Mouse (Mus musculus) liver, embryonic 13.5 days (tissue): Measurements from ENCODE around the gene Ttc33. TPM values are rescaled to one million over a fixed set of nuclear protein-coding genes. Genes with fewer than 3 reads are reported as not detected.
"Not testable (repeated sequence)": the region's sequence is repeated elsewhere in the genome, so short reads cannot be mapped to it uniquely, and the experiment has no call there.

Experiments
- ATAC-seq: fragments of 200-750 bp; cut with Nextera tagmentation; 2 replicates; pipeline ENCODE4 v1.8.0; 2017; ENCODE audit warnings: low read depth, mild to moderate bottlenecking, moderate number of reproducible peaks, moderate library complexity
- DNase-seq: peaks from one replicate; pipeline ENCODE4 v3.0.0; 2022
- H3K27ac ChIP-seq: fragments of 300-500 bp; sonication (generic); 2 replicates; pipeline ENCODE4 v1.5.1; 2015; ENCODE audit warnings: moderate library complexity, mild to moderate bottlenecking, inconsistent platforms
- H3K27me3 ChIP-seq: fragments of 300-500 bp; sonication (generic); 2 replicates; pipeline ENCODE4 v1.6.1; 2015; ENCODE audit warnings: mild to moderate bottlenecking, inconsistent platforms
- H3K36me3 ChIP-seq: fragments of 300-500 bp; sonication (generic); 2 replicates; pipeline ENCODE4 v1.6.1; 2015; ENCODE audit warnings: mild to moderate bottlenecking, inconsistent platforms
- H3K4me1 ChIP-seq: fragments of 300-500 bp; sonication (generic); replicated peaks from 2 replicates; pipeline ENCODE4 v1.6.1; 2015; ENCODE audit warnings: inconsistent platforms
- H3K4me2 ChIP-seq: fragments of 300-500 bp; sonication (generic); 2 replicates; pipeline ENCODE4 v1.6.1; 2015; ENCODE audit warnings: inconsistent platforms, mild to moderate bottlenecking, moderate library complexity
- H3K4me3 ChIP-seq: fragments of 300-500 bp; sonication (generic); replicated peaks from 2 replicates; pipeline ENCODE4 v1.5.1; 2015; ENCODE audit warnings: mild to moderate bottlenecking, inconsistent platforms
- H3K9ac ChIP-seq: fragments of 300-500 bp; sonication (generic); 2 replicates; pipeline ENCODE4 v1.6.1; 2015; ENCODE audit warnings: mild to moderate bottlenecking, inconsistent platforms
- H3K9me3 ChIP-seq: fragments of 300-500 bp; sonication (generic); replicated peaks from 2 replicates; pipeline ENCODE4 v1.6.1; 2016; ENCODE audit warnings: inconsistent platforms
- WGBS: fragments of 180-500 bp; shearing (Covaris S2); methylation state at CpG from one replicate; pipeline ENCODE4 v1.1.7; 2015; ENCODE audit not compliant: insufficient replicate concordance; 5-methylcytosine and 5-hydroxymethylcytosine counted together
- polyA plus RNA-seq: library from polyadenylated mRNA; unstranded; fragments of >200 nt; fragmentation: Nextera tagmentation; extraction: Ambion mirVana; gene quantifications from 2 replicates; pipeline ENCODE4 v1.2.1, GENCODE M21; 2015

The Ttc33 gene
- polyA plus RNA-seq, 1 experiment from 2014 or later: 16.8 TPM

GRCm38 (mm10) chr15:5230746-5231145 is 45.4 kb downstream of the Ttc33 start:
- not testable (repeated sequence) for H3K27ac ChIP-seq, ATAC-seq, H3K9me3 ChIP-seq, H3K4me2 ChIP-seq, H3K9ac ChIP-seq, H3K27me3 ChIP-seq, DNase-seq, H3K36me3 ChIP-seq, H3K4me3 ChIP-seq
- 71% methylated on average over 10 of the region's 10 CpGs for WGBS
- H3K4me1 ChIP-seq: peaks cover 11% of the 10 kb centered on the region

DNA sequence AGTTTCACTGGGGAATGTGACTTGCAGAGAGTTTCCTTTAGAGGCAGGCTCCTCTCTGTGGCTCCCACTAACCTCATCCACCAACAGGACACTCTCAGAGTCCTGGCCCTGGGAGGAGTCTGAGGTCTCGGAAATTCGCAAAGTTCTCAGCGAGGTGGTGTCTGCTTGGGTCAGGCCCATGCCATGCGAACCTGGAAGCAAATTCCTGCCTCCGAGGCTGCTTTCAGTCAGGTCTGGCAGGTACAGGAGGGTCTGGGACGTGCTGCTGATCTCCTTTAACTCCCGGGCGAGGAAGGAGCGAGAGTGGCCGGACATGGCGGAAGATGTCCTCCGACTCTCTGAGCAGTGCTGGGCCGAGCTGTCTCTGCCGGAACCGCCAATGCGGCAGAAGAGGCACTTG is 49.3 kb downstream of the Ttc33 start:
- H3K9me3 ChIP-seq: no peaks in the 10 kb centered on the region
- H3K27ac ChIP-seq: no peak overlapping the region
- peaks cover 44% of the 10 kb centered on the region for H3K4me1 ChIP-seq
- no peak overlapping the region for H3K4me2 ChIP-seq
- WGBS: 87% methylated on average over 16 of the region's 16 CpGs
- DNase-seq (no peak), ATAC-seq (no peak)
- no peaks in the 10 kb centered on the region for H3K27me3 ChIP-seq
- no peak overlapping the region for H3K4me3 ChIP-seq
- peaks cover 9% of the 10 kb centered on the region; the same call in 1 of the 2 replicates for H3K36me3 ChIP-seq
- H3K9ac ChIP-seq: no peak overlapping the region

DNA sequence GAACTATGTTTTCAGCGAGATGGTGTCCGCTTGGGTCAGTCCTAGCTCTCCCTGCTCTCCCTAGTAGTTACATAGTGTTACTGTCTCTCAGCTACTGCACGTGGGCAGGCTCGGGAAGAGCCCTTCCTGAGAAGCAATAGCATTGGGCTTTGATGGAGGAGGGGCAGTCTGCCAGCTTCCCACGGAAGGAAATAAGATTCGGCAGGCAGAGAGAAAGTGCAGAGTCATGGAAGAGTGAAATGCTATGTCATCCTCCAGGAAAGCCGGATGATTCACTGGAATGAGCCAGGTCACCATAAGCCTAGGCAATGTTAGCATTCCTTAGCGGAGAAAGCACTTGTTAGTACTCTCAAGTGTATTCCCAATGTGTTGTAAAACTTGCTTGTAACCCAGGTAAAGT is 50.2 kb downstream of the Ttc33 start:
- Histone ChIP-seq H3K9me3 (no peaks in the 10 kb centered on the region), H3K4me3 (no peak overlapping the region), H3K4me1 (peaks cover 53% of the 10 kb centered on the region), H3K4me2 (peak overlapping the region; percentile 11; the same call in 1 of the 2 replicates), H3K27me3 (no peaks in the 10 kb centered on the region), H3K9ac (no peak overlapping the region), H3K36me3 (peaks cover 9% of the 10 kb centered on the region; the same call in 1 of the 2 replicates), H3K27ac (no peak overlapping the region)
- DNase-seq (peak; percentile 37), ATAC-seq (peak; percentile 67)
- WGBS: 33% methylated on average over 8 of the region's 8 CpGs

GRCm38 (mm10) chr15:5236538-5236937 is 51.2 kb downstream of the Ttc33 start:
- ATAC-seq (no peak), DNase-seq (peak; percentile 63)
- WGBS: 6% methylated on average over 6 of the region's 6 CpGs

GRCm38 (mm10) chr15:5237012-5237660 is 51.8 kb downstream of the Ttc33 start:
- peaks cover 4% of the 10 kb centered on the region for H3K27me3 ChIP-seq
- no peaks in the 10 kb centered on the region for H3K9me3 ChIP-seq
- no peak overlapping the region for H3K4me3 ChIP-seq
- no peak overlapping the region for H3K9ac ChIP-seq
- ATAC-seq (no peak), DNase-seq (no peak)
- 43% methylated on average over 7 of the region's 7 CpGs for WGBS
- H3K36me3 ChIP-seq: peaks cover 9% of the 10 kb centered on the region; the same call in 1 of the 2 replicates
- no peak overlapping the region for H3K4me2 ChIP-seq
- no peak overlapping the region for H3K27ac ChIP-seq
- peaks cover 69% of the 10 kb centered on the region for H3K4me1 ChIP-seq

More at GRCm38 (mm10) chr15:5236538-5236937, 51.2 kb downstream of the Ttc33 start:
- no peak overlapping the region for H3K27ac ChIP-seq
- no peaks in the 10 kb centered on the region for H3K9me3 ChIP-seq
- H3K4me2 ChIP-seq: no peak overlapping the region
- peaks cover 9% of the 10 kb centered on the region; the same call in 1 of the 2 replicates for H3K36me3 ChIP-seq
- H3K4me3 ChIP-seq: no peak overlapping the region
- no peaks in the 10 kb centered on the region for H3K27me3 ChIP-seq
- H3K9ac ChIP-seq: no peak overlapping the region
- H3K4me1 ChIP-seq: peaks cover 63% of the 10 kb centered on the region

DNA sequence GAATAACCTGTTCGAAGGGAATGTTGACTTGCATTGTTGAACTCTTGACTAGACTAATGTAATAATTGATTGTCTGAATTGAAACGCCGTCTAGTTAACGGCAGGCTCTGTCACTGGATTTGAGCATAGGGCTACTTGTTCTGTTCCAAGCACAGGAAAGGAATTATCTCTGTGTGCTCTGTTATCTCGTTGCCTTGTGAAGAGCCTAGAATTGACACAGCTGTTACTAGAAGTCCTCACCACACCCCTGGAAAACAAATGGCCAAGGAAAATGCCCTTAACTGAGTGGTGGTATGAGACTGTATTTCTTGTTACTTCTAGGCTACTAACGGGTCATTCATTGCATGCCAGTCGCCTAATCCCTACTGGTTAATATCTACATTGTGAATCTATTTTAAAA is 52.7 kb downstream of the Ttc33 start:
- Histone ChIP-seq H3K9ac (no peak overlapping the region), H3K36me3 (peaks cover 9% of the 10 kb centered on the region; the same call in 1 of the 2 replicates), H3K4me1 (peaks cover 79% of the 10 kb centered on the region), H3K4me3 (no peak overlapping the region), H3K9me3 (no peaks in the 10 kb centered on the region), H3K27ac (no peak overlapping the region), H3K27me3 (peaks cover 14% of the 10 kb centered on the region), H3K4me2 (no peak overlapping the region)
- DNase-seq (no peak), ATAC-seq (no peak)
- 45% methylated on average over 7 of the region's 7 CpGs for WGBS

- Histone ChIP-seq H3K27me3 (peaks cover 15% of the 10 kb centered on the region), H3K9me3 (no peaks in the 10 kb centered on the region), H3K27ac (no peak overlapping the region), H3K36me3 (peaks cover 9% of the 10 kb centered on the region; the same call in 1 of the 2 replicates), H3K9ac (no peak overlapping the region), H3K4me3 (no peak overlapping the region), H3K4me2 (no peak overlapping the region), H3K4me1 (peaks cover 83% of the 10 kb centered on the region)
- DNase-seq (no peak), ATAC-seq (no peak)
- 81% methylated on average over 4 of the region's 4 CpGs for WGBS
These were observed 53.2 kb downstream of the Ttc33 start for GRCm38 (mm10) chr15:5238553-5238952.

GRCm38 (mm10) chr15:5239361-5239760 is 54.0 kb downstream of the Ttc33 start:
- 17% methylated on average over 4 of the region's 4 CpGs for WGBS
- ATAC-seq: no peak
- peak overlapping the region; percentile 36 for H3K4me3 ChIP-seq

DNA sequence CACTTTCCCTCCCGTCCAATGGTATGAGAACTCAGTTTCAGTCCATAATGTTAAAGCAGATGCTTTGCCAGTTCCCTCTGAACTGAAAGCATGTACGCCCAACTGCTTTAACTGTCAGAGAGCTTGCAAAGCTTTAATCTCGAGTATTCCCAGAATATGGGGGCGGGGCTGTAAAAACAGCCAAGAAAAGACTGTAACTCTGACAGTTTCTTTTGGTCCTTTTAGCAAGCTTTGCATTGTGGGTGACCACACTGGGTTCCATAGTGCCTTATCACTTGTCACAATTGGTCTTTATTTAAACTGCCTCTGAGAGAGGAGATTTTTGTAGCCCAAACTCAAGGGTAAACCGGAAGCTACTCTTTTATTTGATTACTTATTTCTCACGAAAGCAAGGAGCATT is 54.6 kb downstream of the Ttc33 start:
- H3K4me2 ChIP-seq: peak overlapping the region; percentile 100
- 9% methylated on average over 6 of the region's 6 CpGs for WGBS
- peak overlapping the region; percentile 42; the same call in 1 of the 2 replicates for H3K9ac ChIP-seq
- ATAC-seq: no peak
- no peaks in the 10 kb centered on the region for H3K9me3 ChIP-seq
- H3K27ac ChIP-seq: peak overlapping the region; percentile 78
- DNase-seq: peak; percentile 54
- peaks cover 92% of the 10 kb centered on the region for H3K4me1 ChIP-seq
- H3K4me3 ChIP-seq: peak overlapping the region; percentile 36
- H3K27me3 ChIP-seq: peaks cover 22% of the 10 kb centered on the region
- H3K36me3 ChIP-seq: 0 out of 2 replicates have a peak, but pooled peaks cover under 1% of the 10 kb centered on the region

More at GRCm38 (mm10) chr15:5239361-5239760, 54.0 kb downstream of the Ttc33 start:
- H3K27me3 ChIP-seq: peaks cover 17% of the 10 kb centered on the region
- DNase-seq: no peak
- no peaks in the 10 kb centered on the region for H3K9me3 ChIP-seq
- H3K27ac ChIP-seq: peak overlapping the region; percentile 74
- H3K9ac ChIP-seq: peak overlapping the region; percentile 42; the same call in 1 of the 2 replicates
- H3K36me3 ChIP-seq: peaks cover 6% of the 10 kb centered on the region; the same call in 1 of the 2 replicates
- H3K4me1 ChIP-seq: peaks cover 89% of the 10 kb centered on the region
- peak overlapping the region; percentile 100 for H3K4me2 ChIP-seq

GRCm38 (mm10) chr15:5240360-5240759 is 55.0 kb downstream of the Ttc33 start:
- peak overlapping the region; percentile 36 for H3K4me3 ChIP-seq
- H3K4me1 ChIP-seq: peaks cover 87% of the 10 kb centered on the region
- H3K27ac ChIP-seq: peak overlapping the region; percentile 78
- WGBS: 47% methylated on average over 6 of the region's 6 CpGs
- DNase-seq: no peak
- ATAC-seq: no peak
- H3K4me2 ChIP-seq: peak overlapping the region; percentile 100
- H3K36me3 ChIP-seq: no peaks in the 10 kb centered on the region
- no peaks in the 10 kb centered on the region for H3K9me3 ChIP-seq
- H3K9ac ChIP-seq: peak overlapping the region; percentile 42
- H3K27me3 ChIP-seq: peaks cover 27% of the 10 kb centered on the region

GRCm38 (mm10) chr15:5241304-5242201 is 56.2 kb downstream of the Ttc33 start:
- no peaks in the 10 kb centered on the region for H3K36me3 ChIP-seq
- peak overlapping the region; percentile 75 for H3K9ac ChIP-seq
- peaks cover 33% of the 10 kb centered on the region for H3K27me3 ChIP-seq
- H3K9me3 ChIP-seq: no peaks in the 10 kb centered on the region
- peak; percentile 42 for DNase-seq
- peak overlapping the region; percentile 74 for H3K4me3 ChIP-seq
- H3K27ac ChIP-seq: peak overlapping the region; percentile 48
- H3K4me1 ChIP-seq: peaks cover 77% of the 10 kb centered on the region
- H3K4me2 ChIP-seq: peak overlapping the region; percentile 100
- ATAC-seq: 0 out of 2 replicates have a peak, but pooled peaks have one; percentile 27
- 15% methylated on average over 12 of the region's 12 CpGs for WGBS
